Mouse (Mus musculus) left cerebral cortex, adult 8-10 months (tissue): ENCODE results near the gene Dbn1. TPM values are rescaled to one million over a fixed set of nuclear protein-coding genes. Genes with fewer than 3 reads are reported as not detected.

Experiments
- DNase-seq, 2 experiments: peaks; one replicate each; pipeline ENCODE4 v3.0.0; 2022; ENCODE audit warnings: low spot score in 2 of 2
- total RNA-seq, 4 experiments: library from RNA; stranded (reverse); gene quantifications; 2 replicates each; pipeline ENCODE4 v1.2.4; 2022

Gene Dbn1
- total RNA-seq, 4 experiments from 2014 or later: 216 to 253 (median 234) TPM

- DNase-seq: no peak
Measured at GRCm38 (mm10) chr13:55510668-55511491, 23.0 kb upstream of the Dbn1 start.

- no peak for DNase-seq
Measured at GRCm38 (mm10) chr13:55510332-55510667, 22.4 kb upstream of the Dbn1 start.

DNA sequence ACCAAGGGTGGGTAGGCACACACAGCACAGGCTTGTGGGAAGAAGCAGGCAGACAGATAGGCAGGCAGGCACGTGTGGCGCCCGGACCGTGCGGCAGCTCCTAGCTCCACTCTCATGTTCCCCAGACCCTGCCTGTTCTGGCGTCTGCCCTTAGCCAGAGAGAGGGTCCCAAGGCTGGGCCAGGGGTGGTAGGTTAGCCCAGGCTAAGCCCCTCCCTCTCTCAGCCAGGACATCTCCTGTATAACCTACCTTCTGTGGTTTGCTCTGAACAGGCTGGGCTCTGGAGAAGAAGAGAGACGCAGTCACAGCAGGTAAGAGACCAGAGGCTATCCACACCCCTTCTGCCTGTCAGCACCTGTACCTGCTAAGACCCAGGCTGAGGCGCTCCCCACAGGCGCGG, 20.6 kb upstream of the Dbn1 start:
- DNase-seq: no peak

DNA sequence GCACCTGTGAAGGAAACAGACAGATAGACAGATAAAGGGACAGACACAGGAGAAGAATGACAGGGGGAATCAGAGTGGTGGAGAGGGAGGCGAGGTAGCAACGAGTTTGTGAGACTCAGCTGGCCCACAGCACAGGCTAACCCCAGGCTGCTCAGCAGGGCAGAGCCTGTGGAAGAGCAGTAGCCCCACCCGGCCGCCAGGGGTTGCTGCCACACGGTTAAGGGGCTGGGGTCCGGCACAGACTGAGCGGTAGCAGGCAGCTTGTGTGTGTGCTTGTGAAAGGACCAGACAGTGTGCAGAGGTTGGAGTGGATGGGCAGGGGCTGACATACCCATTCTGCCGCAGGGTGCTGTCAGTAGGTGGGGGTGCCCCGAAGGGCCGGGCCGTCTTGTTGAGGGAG, 20.0 kb upstream of the Dbn1 start:
- DNase-seq: no peak

DNA sequence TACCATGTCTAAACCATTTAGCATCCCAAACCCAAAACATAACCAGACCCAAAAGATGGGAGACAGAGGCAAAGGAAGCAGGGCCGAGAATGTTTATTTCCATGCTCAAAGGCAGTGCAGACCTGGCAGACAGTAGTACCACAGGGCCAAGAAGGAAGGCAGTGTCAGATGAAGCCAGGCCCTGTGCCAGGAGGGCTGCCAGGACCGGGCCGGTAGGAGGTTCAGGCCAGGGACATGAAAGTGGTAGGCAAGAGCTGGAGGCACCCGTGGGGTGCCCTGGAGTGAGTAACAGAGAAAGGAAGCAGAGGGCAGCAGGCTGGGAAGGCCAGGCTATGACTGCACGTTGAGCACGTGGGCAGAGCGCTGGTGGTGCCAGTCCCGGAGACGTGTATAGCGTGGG, 18.8 kb upstream of the Dbn1 start:
- DNase-seq: no peak

GRCm38 (mm10) chr13:55505810-55506209, 17.9 kb upstream of the Dbn1 start:
- no peak for DNase-seq

DNA sequence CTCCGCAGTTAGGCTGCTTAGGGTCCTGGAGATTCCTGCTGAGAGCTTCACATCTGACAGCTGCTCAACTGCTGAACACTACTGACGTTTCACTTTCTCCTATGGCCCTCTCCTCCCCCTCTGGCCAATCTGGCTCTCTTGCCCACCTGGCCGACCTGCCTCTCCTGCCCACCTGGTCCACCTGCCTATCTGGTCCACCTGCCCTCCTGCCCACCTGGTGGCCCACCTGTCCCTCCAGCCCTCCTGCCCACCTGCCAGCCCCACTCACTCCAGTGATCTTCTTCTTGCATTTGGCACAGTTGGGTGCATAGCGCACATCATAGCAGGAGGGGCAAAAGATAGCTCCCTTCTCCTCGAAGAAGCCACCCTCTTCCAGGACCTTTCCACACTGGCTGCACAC, 16.5 kb upstream of the Dbn1 start:
- DNase-seq: no peak

DNA sequence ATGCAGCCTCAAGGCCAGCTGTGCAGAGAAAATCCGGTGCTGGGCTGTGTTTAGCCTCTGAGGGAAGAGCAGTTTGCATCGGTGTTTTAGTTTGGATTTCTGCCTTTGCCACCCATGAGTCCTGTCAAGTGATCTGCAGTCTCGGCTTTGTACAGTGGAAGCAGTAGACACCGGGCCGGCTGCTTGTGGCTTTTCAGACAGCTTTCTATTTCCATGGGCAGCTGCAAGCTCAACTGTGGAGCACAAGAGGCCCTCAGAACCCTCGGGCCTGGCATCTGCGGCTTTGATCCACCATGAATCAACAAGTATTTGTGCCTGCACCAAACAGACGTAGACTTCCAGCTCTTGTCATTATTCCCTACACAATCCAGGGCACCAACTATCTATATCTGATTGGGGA, 14.5 kb upstream of the Dbn1 start:
- DNase-seq: no peak

GRCm38 (mm10) chr13:55500575-55500974, 12.7 kb upstream of the Dbn1 start:
- DNase-seq: no peak

DNA sequence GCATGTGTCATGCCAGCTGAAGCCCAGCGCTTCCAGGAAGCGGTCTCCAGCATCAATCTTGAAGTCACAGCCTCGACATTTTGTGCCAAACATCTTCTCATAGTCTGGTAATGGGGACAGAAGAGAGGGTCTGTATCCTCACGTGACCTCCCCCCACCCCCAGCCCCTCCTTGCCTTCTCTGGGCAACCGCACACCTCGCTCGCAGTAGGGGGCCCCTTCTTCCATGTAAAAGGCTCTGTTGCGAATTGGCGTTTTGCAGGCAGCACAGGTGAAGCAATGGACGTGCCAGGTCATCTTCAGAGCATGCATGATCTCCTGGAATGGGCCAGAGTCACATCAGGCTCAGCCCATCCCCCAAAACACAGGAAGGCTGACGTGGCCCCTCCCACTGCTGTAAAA, 11.0 kb upstream of the Dbn1 start:
- no peak for DNase-seq

DNA sequence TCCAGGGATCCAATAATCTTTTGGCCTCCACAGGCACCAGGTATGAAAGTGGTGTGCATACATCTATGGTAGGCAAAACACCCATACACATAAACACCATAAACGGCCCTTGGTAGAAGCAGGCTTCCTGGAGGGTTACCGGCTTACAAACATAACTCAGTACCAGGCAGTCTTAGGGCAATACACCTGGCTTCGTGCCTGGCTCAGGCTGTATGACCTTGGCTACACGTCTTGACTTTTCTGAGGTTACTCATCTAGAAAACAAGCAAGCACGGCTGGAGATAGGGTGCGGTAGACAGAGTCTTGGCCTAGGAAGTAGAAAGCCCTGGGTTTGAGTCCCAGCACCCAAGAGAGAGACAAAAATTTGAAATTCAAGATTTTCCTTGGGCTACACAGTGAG, 8.8 kb upstream of the Dbn1 start:
- no peak for DNase-seq

GRCm38 (mm10) chr13:55495702-55496101, 7.8 kb upstream of the Dbn1 start:
- DNase-seq: no peak

DNA sequence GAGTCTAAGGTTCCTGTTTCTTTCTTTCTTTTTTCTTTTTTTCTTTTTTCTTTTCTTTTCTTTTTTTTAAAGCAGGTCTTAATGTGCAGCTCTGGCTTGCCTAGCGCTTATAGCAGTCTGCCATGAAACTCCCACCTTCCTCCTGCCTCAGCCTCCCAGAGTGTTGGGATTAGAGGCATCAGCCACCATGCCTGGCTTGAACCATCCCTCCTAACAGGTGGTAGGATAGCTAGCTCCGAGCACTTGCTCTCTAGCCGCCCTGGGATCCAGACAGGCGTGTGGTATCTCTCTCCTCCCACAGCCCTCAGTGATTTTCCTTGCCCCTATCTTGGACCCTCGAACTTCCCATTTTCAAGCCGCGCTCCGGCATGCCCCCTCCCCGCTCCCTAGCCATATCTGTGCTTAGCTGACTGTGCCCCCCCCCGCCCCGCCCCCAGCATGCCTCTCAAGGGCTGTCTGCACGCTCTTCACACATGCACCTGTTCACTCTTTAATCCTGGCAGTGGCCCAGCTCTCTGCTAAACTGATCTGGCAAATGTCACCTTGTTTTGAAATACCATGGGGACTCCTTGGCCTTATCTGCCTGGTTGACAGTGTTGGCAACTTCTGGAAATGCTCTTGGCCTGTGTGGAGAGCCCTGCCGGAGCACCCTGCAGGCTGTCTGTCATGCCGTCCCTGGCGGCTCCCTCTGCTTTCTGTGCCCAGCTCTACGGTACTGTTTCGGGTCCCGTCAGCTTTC, 7.1 kb upstream of the Dbn1 start:
- no peak for DNase-seq

- DNase-seq: no peak
Measured at GRCm38 (mm10) chr13:55494257-55494656, 6.3 kb upstream of the Dbn1 start.

DNA sequence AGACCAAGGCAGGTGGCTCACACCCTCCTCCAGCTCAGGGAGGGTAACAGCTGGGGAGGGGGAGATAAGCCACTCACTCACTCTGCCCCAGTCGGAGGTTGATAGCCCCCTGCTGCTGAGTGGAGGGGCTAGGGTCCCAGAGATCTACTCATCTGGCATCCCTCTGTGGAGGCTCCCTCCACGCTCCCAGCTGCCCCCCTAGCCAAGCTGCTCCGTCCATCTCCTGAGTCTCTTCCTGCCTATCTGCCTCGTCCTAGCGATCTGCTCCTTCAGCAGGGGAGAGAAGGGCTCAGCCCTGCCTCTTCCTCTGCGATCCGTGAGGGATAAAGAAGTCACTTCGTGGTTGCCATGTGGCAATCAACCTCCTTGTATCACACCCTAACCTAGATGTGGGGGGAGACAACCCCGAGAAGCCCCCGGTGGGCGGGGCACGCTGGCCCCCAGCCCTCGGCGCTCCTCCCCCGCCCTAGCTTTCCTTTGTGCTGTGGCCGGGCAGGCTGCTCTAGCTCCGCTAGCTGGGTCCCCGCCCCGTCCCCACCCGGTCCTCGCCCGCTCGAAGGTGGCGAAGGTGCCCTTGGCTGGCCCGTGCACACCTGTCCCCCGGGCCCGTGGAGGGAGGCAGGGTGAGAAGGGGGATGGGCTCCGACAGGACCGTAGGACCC, 864 bp downstream of the Dbn1 start:
- no peak for DNase-seq

DNA sequence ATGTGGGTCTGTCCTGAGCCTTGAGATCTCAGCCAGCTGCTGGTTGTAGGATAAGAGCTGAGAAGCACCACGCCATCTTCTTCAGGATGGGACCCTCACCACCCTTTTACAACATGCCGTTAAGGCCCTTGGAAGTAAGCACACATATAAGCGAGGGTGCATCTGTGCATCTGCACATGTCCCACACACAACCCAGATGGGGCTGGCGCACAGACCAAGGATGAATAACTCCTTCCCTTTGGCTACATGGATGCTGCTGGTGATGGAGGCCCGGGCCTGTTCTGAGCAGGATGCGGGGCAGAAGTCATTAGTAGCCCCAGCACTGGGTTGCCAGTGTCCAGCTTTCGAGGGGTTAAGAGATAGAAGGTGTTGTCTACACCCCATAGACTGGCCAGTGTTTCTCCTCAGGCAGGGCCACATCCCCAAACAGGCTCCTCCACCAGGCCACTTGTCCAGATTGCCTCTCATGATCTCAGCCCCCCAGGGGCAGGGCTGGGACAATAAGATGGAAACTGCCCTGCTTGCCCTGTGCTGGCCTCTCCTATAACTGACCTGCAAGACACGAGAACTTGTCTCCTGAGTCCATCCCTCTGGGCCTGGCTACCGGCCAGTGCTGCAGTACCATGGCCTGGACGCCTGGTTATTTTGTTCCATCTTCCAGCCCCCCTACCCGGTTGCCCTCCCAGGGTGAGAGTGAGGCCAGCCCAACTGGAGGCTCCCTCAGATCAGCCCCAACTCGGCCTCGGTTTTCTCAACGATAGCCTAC, 1.7 kb downstream of the Dbn1 start:
- DNase-seq: no peak

GRCm38 (mm10) chr13:55484520-55485088, 3.3 kb downstream of the Dbn1 start:
- DNase-seq: no peak

GRCm38 (mm10) chr13:55483593-55483992, 4.3 kb downstream of the Dbn1 start:
- DNase-seq: peak; percentile 69 to 97

DNA sequence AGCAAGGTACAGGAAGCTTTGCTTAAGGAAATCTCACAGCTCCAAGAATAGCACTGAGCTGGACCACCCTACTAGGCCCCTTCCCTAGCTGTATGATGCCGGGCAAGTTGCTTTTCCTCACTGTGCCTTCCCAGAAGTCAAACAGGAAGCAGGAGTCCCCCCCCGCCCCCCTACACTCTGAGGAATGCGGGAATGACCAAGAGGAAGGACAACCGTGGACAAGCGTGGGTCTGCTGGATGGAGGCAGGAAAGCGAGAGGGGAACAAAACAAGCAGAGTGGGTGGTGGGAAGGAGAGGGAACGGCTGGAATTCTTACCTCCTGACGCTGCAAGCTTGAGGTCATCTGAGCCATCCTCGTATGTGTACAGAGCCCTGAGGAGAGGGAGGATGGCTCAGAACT, 4.8 kb downstream of the Dbn1 start:
- DNase-seq: no peak

GRCm38 (mm10) chr13:55482542-55482941, 5.4 kb downstream of the Dbn1 start:
- DNase-seq: no peak

GRCm38 (mm10) chr13:55479929-55480328, 8.0 kb downstream of the Dbn1 start:
- DNase-seq: no peak
